Mouse (Mus musculus): ENCODE results near the gene Susd2.

The Susd2 gene

GRCm38 (mm10) chr10:75625920-75626319, 17.9 kb downstream of the Susd2 start:
- DNase-seq (ENCODE audit: low read depth) = no peak

GRCm38 (mm10) chr10:75620818-75621217, 23.0 kb downstream of the Susd2 start:
- DNase-seq (ENCODE audit: low read depth) = no peak

- DNase-seq (ENCODE audit: low read depth) = no peak
These were observed 27.8 kb downstream of the Susd2 start for GRCm38 (mm10) chr10:75616044-75616443.

- DNase-seq (ENCODE audit: low read depth) = no peak
These were observed 33.3 kb downstream of the Susd2 start for GRCm38 (mm10) chr10:75610486-75610885.

- no peak for DNase-seq (ENCODE audit: low read depth)
These were observed 34.8 kb downstream of the Susd2 start for GRCm38 (mm10) chr10:75608975-75609374.

- no peak for DNase-seq (ENCODE audit: low read depth)
These were observed 36.6 kb downstream of the Susd2 start for GRCm38 (mm10) chr10:75607253-75607652.

GRCm38 (mm10) chr10:75605162-75605846, 38.5 kb downstream of the Susd2 start:
- DNase-seq (ENCODE audit: low read depth) = no peak

- no peak for DNase-seq (ENCODE audit: low read depth)
These were observed 43.5 kb downstream of the Susd2 start for GRCm38 (mm10) chr10:75600189-75600730.

- peak; percentile 66 for DNase-seq (ENCODE audit: low read depth)
These were observed 47.8 kb downstream of the Susd2 start for GRCm38 (mm10) chr10:75595981-75596380.

GRCm38 (mm10) chr10:75592585-75592984, 51.2 kb downstream of the Susd2 start:
- no peak for DNase-seq (ENCODE audit: low read depth)

GRCm38 (mm10) chr10:75591211-75591894, 52.5 kb downstream of the Susd2 start:
- no peak for DNase-seq (ENCODE audit: low read depth)

- no peak for DNase-seq (ENCODE audit: low read depth)
These were observed 54.2 kb downstream of the Susd2 start for GRCm38 (mm10) chr10:75589651-75590050.

GRCm38 (mm10) chr10:75589129-75589528, 54.7 kb downstream of the Susd2 start, which contains the start of gene Ggt5:
Ggt5 (plus strand) TSS chr10:75589340.
- peak; percentile 64 for DNase-seq (ENCODE audit: low read depth)

- no peak for DNase-seq (ENCODE audit: low read depth)
These were observed 55.5 kb downstream of the Susd2 start for GRCm38 (mm10) chr10:75588336-75588735.

- no peak for DNase-seq (ENCODE audit: low read depth)
These were observed 56.0 kb downstream of the Susd2 start for GRCm38 (mm10) chr10:75587781-75588180.

Data from NIH3T3 (cell line).